Mouse (Mus musculus) kidney, postnatal 4 days (tissue): Measurements from ENCODE around the gene Top3a.

Source experiments
- DNase-seq, 2 experiments: peaks; one replicate each; pipeline ENCODE4 v3.0.0; 2021; ENCODE audit warnings: mixed read lengths in 2 of 2

Top3a gene

GRCm38 (mm10) chr11:60774841-60775240, 2.3 kb downstream of the Top3a start:
- DNase-seq, result no peak

GRCm38 (mm10) chr11:60774158-60774689, 2.9 kb downstream of the Top3a start:
- DNase-seq, result no peak

DNA sequence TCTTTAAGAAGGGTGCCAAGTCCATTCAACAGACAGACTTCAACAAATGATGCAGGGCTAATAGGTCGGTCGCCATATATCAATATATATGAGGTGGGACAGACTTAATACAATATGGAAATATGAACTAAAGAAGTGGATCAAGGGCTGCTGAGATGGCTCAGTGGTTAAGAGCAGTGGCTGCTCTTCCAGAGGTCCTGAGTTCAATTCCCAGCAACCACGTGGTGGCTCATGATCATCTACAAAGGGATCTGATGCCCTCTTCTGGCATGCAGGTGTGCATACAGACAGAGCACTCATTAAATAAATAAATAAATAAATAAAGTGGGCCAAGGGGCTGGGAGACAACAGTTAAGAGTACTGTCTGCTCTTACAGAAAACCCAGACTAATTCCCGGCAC, 5.0 kb downstream of the Top3a start:
- no peak for DNase-seq

DNA sequence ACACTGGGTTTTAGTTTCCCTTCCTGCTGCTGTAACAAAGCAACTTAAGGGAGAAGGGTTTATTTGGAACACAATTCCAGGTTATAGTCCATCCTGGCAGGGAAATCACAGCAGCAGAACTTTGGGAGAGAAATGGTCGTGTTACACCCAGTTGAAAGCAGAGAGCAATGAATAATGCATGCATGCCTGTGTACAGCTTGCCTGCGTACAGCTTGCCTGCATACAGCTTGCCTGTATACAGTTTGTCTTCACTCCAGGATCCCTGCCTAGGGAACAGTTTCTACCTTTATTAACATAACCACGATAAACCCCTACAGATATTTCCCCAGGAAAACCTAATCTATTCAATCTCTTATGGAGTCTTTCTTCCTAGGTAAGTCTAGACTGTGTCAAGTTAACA, 6.4 kb downstream of the Top3a start:
- DNase-seq, result no peak

- no peak for DNase-seq
Observed at GRCm38 (mm10) chr11:60769322-60769721, 7.8 kb downstream of the Top3a start.

- no peak for DNase-seq
Observed at GRCm38 (mm10) chr11:60766969-60767368, 10.2 kb downstream of the Top3a start.

- no peak for DNase-seq
Observed at GRCm38 (mm10) chr11:60761681-60762080, 15.5 kb downstream of the Top3a start.

DNA sequence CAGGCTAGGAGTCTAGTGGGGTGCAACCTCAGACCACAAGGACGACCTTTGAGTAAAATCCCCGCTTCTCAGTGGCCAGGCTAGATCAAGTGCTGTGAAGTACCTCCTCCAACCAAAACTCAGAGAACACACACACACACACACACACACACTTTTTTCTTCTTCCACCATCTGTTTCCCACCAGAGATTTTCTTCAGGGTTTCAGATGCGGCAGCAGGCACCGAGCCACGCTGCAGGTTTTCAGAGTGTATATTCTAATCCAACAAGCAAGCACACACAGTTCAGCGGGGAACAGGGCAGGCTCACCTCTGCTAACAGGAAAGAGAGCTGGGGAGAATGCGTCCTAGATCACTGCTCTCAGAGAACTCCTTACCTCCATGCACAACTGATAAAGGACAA, 21.6 kb downstream of the Top3a start:
- no peak for DNase-seq

GRCm38 (mm10) chr11:60740321-60740720, 36.8 kb downstream of the Top3a start:
- DNase-seq, result no peak

GRCm38 (mm10) chr11:60737450-60737849, 39.7 kb downstream of the Top3a start:
- no peak for DNase-seq

DNA sequence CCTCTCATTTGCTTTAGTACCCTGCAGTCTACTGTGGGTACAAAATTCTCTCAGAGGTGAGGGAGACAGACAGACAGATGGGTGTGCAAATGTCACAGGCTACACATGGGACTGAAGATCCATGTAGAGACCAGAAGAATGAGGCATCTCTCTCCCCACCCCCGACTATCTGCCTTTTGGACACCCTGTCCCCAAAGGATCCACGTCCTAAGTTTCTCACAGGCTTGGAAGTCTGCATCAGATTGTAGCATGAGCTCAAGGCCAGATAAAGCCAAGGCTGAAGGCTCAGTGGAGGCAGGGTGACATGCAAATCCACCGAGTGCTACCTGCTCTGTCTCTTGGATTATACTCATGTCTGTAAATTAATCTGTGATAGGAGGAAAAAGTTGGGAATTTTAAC, 40.7 kb downstream of the Top3a start:
- no peak for DNase-seq

DNA sequence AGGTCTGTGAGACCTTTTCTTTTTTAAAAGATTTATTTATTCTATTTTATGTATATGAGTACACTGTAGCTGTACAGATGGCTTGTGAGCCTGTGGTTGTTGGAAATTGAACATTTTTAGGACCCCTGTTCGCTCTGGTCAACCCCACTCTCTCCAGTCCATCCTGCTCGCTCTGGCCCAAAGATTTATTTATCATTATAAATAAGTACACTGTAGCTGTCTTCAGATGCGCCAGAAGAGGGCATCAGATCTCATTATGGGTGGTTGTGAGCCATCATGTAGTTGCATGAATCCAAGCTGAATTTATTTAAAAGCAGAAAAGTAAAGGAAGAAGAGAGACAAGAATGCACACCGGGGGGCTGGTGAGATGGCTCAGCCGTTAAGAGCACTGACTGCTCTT, 42.0 kb downstream of the Top3a start:
- no peak for DNase-seq

DNA sequence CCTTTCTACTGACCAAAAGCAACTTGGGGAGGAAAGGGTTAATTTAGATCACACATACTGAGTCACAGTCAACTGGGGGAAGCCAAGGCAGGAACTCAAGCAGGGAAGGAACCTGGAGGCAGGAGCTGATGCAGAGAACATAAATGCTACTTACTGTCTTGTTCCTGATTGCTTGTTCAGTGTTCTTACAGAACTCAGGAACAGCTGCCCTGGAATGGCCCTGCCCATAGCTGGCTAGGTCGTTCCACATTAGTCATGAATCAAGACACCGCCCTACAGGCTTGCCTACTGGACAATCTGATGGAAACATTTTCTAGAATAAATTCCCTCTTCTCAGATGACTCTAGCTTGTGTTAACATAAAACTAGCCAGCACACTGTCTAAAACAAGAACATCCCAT, 43.0 kb downstream of the Top3a start:
- DNase-seq, result no peak

GRCm38 (mm10) chr11:60731251-60731650, 45.9 kb downstream of the Top3a start:
- no peak for DNase-seq

DNA sequence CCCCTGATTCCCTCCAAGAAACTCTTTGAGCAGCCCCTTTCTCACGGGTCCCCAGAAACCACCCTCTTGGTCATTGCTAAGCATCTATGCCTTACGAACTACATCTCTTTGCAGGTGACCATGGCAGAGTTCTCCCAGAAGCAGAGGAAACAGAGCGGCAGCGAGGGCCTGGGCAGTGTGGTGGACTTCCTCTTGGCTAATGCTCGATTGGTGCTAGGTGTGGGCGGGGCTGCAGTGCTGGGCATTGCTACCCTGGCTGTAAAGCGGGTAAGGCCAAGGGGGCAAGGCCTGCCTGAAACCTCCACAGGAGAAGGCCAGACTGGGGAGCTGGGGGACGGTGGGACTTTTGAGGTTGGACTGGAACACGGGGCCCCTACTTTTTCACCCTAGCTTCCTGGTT, 47.0 kb downstream of the Top3a start:
- DNase-seq, result no peak

GRCm38 (mm10) chr11:60729217-60729641, 47.9 kb downstream of the Top3a start:
- DNase-seq, result no peak

GRCm38 (mm10) chr11:60728260-60728761, 48.9 kb downstream of the Top3a start, which contains the start of gene Mief2:
Mief2 (plus strand) TSS chr11:60728398.
- peak; percentile 96 to 98 for DNase-seq

GRCm38 (mm10) chr11:60727392-60728140, 49.6 kb downstream of the Top3a start:
- no peak for DNase-seq

DNA sequence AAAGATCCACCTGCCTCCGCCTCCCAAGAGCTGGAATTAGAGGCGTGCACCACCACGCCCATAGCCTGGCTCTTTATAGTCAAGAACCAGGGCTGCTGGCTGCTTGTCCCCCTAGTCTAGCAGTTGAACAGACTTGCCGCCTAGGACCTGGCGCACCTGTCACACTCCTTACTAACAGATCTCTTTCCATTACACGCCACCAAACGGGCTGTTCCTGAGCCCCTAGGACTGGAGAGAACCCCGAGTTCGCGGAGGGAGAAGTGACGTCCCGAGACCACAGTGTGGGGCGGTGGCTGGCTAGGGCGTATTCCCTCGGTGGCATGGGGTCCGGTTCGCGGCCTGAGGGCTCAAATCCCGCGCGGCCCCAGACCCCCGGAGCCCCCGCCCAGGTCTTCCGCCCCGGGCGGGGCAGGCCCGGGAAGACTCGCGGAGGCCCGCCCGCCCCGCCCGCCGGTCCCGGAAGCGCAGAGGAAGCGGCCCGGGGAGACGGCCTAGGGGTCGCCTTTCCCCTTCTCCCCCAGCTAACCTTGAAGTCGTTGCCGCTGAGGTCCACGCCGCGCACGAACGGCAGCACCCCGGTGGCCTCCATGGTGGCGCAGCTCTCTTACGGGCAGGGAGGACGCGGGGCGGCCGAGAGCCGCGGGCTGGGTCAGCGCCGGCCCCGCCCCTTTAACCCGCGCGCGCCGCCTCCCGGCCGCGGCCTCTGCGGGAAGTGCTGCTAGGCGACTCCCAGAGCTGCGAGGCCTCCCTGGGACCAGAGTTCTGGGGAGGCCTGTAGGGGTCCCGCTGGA, 50.4 kb downstream of the Top3a start, which contains the start of gene Flii:
Gene Flii (minus strand): TSS at position 663 of the 791 bp plus-strand sequence.
- DNase-seq, result peak; percentile 90 to 93

DNA sequence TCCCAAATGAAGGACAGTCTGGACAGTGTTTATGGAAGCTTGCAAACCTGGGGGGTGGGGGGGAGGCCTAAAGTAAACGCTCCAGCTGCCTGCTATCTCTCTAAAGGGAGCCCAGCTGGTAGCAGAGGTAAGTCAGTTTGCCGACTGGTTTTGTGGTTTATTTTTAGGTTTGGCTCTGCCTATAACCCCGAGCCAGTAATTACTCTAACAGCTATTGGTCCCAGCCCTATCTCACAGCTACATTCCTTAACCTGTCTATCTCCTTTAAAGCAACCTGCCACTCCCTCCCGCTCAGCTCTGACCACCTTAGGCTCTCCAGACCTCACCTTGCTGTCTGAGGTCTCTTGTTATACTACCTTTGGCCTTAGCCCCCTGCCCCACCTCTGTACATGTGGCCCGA, 57.9 kb downstream of the Top3a start:
- no peak for DNase-seq

DNA sequence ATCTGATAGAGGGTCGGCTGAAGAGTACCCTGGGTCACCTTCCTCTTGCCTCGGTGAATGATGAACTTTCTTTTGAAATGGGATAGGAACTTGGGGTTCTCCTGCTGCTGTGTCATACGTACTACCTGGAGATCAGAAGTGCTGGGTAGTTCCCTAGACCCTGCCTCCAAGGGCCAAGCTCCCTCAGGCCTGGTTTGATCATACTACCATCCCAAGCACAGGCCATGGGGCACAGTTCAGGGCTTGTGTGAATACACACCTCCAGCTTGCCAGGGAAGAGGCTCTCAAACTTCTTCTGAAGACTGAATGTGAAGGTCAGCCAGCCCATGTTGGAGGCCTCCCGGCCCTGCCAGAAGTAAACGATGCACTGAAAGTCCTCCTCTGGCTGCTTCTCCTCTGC, 61.3 kb downstream of the Top3a start:
- DNase-seq, result no peak

DNA sequence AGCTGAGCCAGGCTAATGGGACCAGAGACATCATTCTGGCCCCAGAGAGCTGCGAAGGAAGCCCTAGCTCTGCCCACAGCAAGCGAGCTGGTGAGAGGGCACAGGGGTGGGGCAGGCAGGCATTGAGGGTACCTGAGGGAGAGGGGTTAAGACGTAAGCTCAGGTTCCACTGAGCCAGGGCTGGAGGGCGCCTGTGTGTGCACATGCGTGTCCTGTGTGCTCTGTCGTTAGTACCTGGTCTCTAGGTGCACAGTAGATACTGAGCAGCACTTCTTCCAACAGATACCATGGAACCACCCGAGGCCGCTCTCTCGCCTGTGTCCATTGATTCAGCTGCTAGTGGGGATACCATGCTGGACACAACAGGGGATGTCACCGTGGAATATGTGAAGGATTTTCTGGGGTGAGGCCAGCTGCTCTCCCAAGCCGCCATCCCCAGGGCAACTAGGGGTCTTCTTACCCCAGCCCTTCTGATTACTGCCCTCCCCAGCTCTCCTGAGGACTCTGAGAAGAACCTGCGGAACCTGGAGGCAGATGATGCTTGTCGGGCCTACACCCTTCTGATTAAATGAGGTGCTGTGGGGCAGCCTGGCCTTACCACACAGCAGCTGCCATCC, 64.4 kb downstream of the Top3a start:
- DNase-seq, result no peak

- no peak for DNase-seq
Observed at GRCm38 (mm10) chr11:60712040-60712439, 65.1 kb downstream of the Top3a start.
